In the genomic region with DNA sequence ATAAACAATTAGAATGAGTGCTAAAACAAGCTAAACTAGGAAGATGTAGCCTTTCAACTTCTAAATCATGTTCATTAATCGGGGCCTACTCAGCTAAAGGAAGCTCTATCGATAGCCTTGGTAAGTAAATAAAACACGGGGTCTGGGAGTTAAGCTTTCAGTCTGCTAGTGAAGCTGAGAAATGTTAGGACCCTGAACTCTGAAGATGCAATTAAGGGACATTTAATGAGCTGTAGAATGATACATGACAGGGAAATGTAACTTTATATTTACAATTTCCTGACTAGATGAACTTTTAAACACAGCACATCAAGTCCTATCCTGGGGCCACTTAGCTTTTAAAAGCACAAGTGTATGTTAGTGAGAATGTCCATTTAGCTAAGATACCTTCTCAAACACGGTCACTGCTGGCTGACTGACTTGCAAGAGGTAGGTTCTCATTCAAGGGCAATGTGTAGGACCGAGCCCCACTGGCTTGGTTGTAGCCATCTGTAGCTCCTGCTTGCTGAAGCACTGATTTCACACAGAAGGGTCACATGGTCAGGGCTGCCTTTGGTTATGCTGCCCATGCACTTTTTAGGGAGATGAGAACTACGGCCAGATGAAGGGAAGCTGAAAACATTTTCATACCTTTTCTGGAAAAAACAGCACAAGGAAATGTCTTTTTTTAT, we compare ENCODE assay signal across 26 mouse cellular contexts.
DNase-seq lines count a peak whose midpoint lies in the region; ATAC-seq and TF ChIP-seq lines count a peak whose summit lies in the region.
"Had no signal": no experiment of that assay in that cellular context is flagged by ENCODE, and none has a peak within 500 bp of the region (broad histone marks: within the 10 kb centered on the region; RNA-seq: fewer than 3 reads in every experiment).

No protein-coding gene starts in this region.

- DNase-seq in heart, adult 11 months: peak; percentile 41
- no peak for DNase-seq in heart, embryonic 10.5 days (ENCODE audit: low spot score)
- peak; percentile 83 for DNase-seq in kidney, postnatal 0 days (ENCODE audit: low spot score)
- DNase-seq in kidney, postnatal 10 days: no peak
- peak; percentile 54 for DNase-seq in forelimb bud, embryonic 11.5 days (ENCODE audit: low read depth, low spot score)
- DNase-seq in hindbrain, embryonic 11.5 days (ENCODE audit: low spot score): no peak
- DNase-seq: adrenal gland, adult 8-10 months; cerebellum, adult 11 months; cerebellum, adult 9-10 months; cerebellum, postnatal 36 days; embryo, embryonic 11 days; heart, postnatal 14 days; kidney, adult 18-20 months; layer of hippocampus, adult 9-11 months; thymus, postnatal 4 days had no signal

- no peak; the same call in 1 of the 2 replicates for ATAC-seq in kidney, postnatal 0 days (replicated peaks; ENCODE audit: low FRiP score, low read depth)
- ATAC-seq in limb, embryonic 13.5 days (ENCODE audit: low FRiP score, low read depth): no peak
- ATAC-seq in hindbrain, embryonic 11.5 days (ENCODE audit: low FRiP score): no peak
- ATAC-seq: forebrain, embryonic 16.5 days; hindbrain, postnatal 0 days had no signal

- H3K4me1 ChIP-seq in heart, embryonic 10.5 days: peaks cover 28% of the 10 kb centered on the region
- peaks cover 18% of the 10 kb centered on the region; the same call in 1 of the 2 replicates for H3K4me1 ChIP-seq in kidney, postnatal 0 days (replicated peaks; ENCODE audit: insufficient read depth, low read length)
- H3K4me1 ChIP-seq in limb, embryonic 13.5 days: peaks cover 32% of the 10 kb centered on the region
- 0 out of 2 replicates have a peak, but pooled peaks cover 3% of the 10 kb centered on the region for H3K4me1 ChIP-seq in hindbrain, embryonic 11.5 days (replicated peaks; ENCODE audit: control insufficient read depth, insufficient read depth, low read length)
- H3K4me1 ChIP-seq: liver, embryonic 15.5 days had no signal

- H3K27ac ChIP-seq in heart, embryonic 10.5 days: no peak overlapping the region
- peak overlapping the region; percentile 42; the same call in 1 of the 2 replicates for H3K27ac ChIP-seq in kidney, postnatal 0 days
- H3K27ac ChIP-seq in limb, embryonic 13.5 days: peak overlapping the region; percentile 0; the same call in 1 of the 2 replicates
- H3K27ac ChIP-seq in hindbrain, embryonic 11.5 days (ENCODE audit: low read depth, low read length): no peak overlapping the region
- H3K27ac ChIP-seq: hindbrain, embryonic 10.5 days; hindbrain, postnatal 0 days; limb, embryonic 15.5 days; liver, embryonic 15.5 days; lung, embryonic 15.5 days; midbrain, embryonic 12.5 days had no signal

- TF ChIP-seq CTCF in kidney, postnatal 0 days (IDR thresholded peaks at IDR 0.05; ENCODE audit: low read depth): no peak

- no peaks in the 10 kb centered on the region for H3K9me3 ChIP-seq in heart, embryonic 10.5 days
- no peaks in the 10 kb centered on the region for H3K9me3 ChIP-seq in kidney, postnatal 0 days (replicated peaks; ENCODE audit: low read length)
- no peaks in the 10 kb centered on the region for H3K9me3 ChIP-seq in limb, embryonic 13.5 days
- no peaks in the 10 kb centered on the region for H3K9me3 ChIP-seq in hindbrain, embryonic 11.5 days (ENCODE audit: control insufficient read depth, low read length)
- H3K9me3 ChIP-seq: hindbrain, embryonic 10.5 days; limb, embryonic 15.5 days; liver, embryonic 15.5 days; lung, embryonic 15.5 days; midbrain, embryonic 12.5 days; neural tube, embryonic 13.5 days had no signal

- H3K9ac ChIP-seq in kidney, postnatal 0 days (ENCODE audit: low read depth, low read length): no peak overlapping the region
- H3K9ac ChIP-seq in limb, embryonic 13.5 days: no peak overlapping the region
- H3K9ac ChIP-seq in hindbrain, embryonic 11.5 days (ENCODE audit: low read depth, low read length): no peak overlapping the region
- H3K9ac ChIP-seq: limb, embryonic 15.5 days; liver, embryonic 15.5 days; lung, embryonic 15.5 days; midbrain, embryonic 12.5 days; neural tube, embryonic 13.5 days had no signal

- H3K4me3 ChIP-seq in heart, embryonic 10.5 days: no peak overlapping the region
- H3K4me3 ChIP-seq in kidney, postnatal 0 days (replicated peaks; ENCODE audit: low read depth, low read length): no peak overlapping the region
- no peak overlapping the region for H3K4me3 ChIP-seq in limb, embryonic 13.5 days
- H3K4me3 ChIP-seq in hindbrain, embryonic 11.5 days (ENCODE audit: low read depth, low read length): no peak overlapping the region
- H3K4me3 ChIP-seq: erythroblast, embryonic 14.5 days; hindbrain, embryonic 10.5 days; limb, embryonic 15.5 days; liver, embryonic 15.5 days; lung, embryonic 15.5 days; midbrain, embryonic 12.5 days; neural tube, embryonic 13.5 days had no signal

- no peak overlapping the region for H3K4me2 ChIP-seq in kidney, postnatal 0 days (ENCODE audit: low read length)
- H3K4me2 ChIP-seq in limb, embryonic 13.5 days (replicated peaks): no peak overlapping the region
- H3K4me2 ChIP-seq in hindbrain, embryonic 11.5 days (replicated peaks; ENCODE audit: low read depth, low read length): no peak overlapping the region
- H3K4me2 ChIP-seq: limb, embryonic 15.5 days; liver, embryonic 15.5 days; lung, embryonic 15.5 days; midbrain, embryonic 12.5 days; neural tube, embryonic 13.5 days had no signal

- H3K36me3 ChIP-seq in heart, embryonic 10.5 days: no peaks in the 10 kb centered on the region
- H3K36me3 ChIP-seq in kidney, postnatal 0 days (ENCODE audit: insufficient read depth, low read length): no peaks in the 10 kb centered on the region
- H3K36me3 ChIP-seq in limb, embryonic 13.5 days: no peaks in the 10 kb centered on the region
- H3K36me3 ChIP-seq in hindbrain, embryonic 11.5 days (ENCODE audit: control insufficient read depth, insufficient read depth, low read length): no peaks in the 10 kb centered on the region
- H3K36me3 ChIP-seq: G1E; hindbrain, embryonic 10.5 days; limb, embryonic 15.5 days; liver, embryonic 15.5 days; lung, embryonic 15.5 days; midbrain, embryonic 12.5 days; neural tube, embryonic 13.5 days had no signal

- 58% methylated on average over 6 of the region's 6 CpGs for WGBS in heart, embryonic 10.5 days
- 22% methylated on average over 6 of the region's 6 CpGs for WGBS in kidney, postnatal 0 days
- WGBS in limb, embryonic 13.5 days: 17% methylated on average over 6 of the region's 6 CpGs
- WGBS in hindbrain, embryonic 11.5 days: 78% methylated on average over 6 of the region's 6 CpGs

- H3K27me3 ChIP-seq in heart, embryonic 10.5 days (ENCODE audit: insufficient read depth, poor library complexity, severe bottlenecking): no peaks in the 10 kb centered on the region
- no peaks in the 10 kb centered on the region for H3K27me3 ChIP-seq in kidney, postnatal 0 days (ENCODE audit: insufficient read depth, low read length)
- H3K27me3 ChIP-seq in limb, embryonic 13.5 days: no peaks in the 10 kb centered on the region
- no peaks in the 10 kb centered on the region for H3K27me3 ChIP-seq in hindbrain, embryonic 11.5 days (ENCODE audit: control insufficient read depth, insufficient read depth, low read length)
- H3K27me3 ChIP-seq: limb, embryonic 15.5 days; liver, embryonic 15.5 days; lung, embryonic 15.5 days; neural tube, embryonic 13.5 days had no signal

Comparison
In these comparisons a context has a peak if more than half of its experiments do, and no peak if none do; other contexts are left out.
1. DNase-seq: peak in heart, adult 11 months (single experiment), kidney, postnatal 0 days (single experiment) and forelimb bud, embryonic 11.5 days (single experiment); none in heart, embryonic 10.5 days (single experiment), kidney, postnatal 10 days (single experiment) and hindbrain, embryonic 11.5 days (single experiment).
2. H3K27ac ChIP-seq: peak in kidney, postnatal 0 days (single experiment) and limb, embryonic 13.5 days (single experiment); none in heart, embryonic 10.5 days (single experiment) and hindbrain, embryonic 11.5 days (single experiment).